Mouse (Mus musculus) gastrocnemius, postnatal 14 days (tissue): ENCODE measurements at regions not wholly inside any gene's neighbourhood (a gene's known extent, or its start where the extent isn't known, plus 50 kb on each side); places are given as distances from the start of the nearest gene placed in this dataset.

Source experiments
- DNase-seq: peaks from one replicate; pipeline ENCODE4 v3.0.0; 2021; ENCODE audit warnings: mixed read lengths
- intact Hi-C: fragments of 180-260 bp; cut with DNase I; formaldehyde crosslinking; loops from one replicate; pipeline ENCODE4 v1.15.1; 2025; ENCODE audit warnings: low total_unique reads

GRCm38 (mm10) chr2:21267149-21267761 is 61.7 kb downstream of the Thnsl1 start:
- no peak for DNase-seq
- intact Hi-C loops: loop anchor here (10.0 kb wide), 1 partner anchor 62 kb away; the partner anchor contains the start of genes Enkur and Thnsl1

DNA sequence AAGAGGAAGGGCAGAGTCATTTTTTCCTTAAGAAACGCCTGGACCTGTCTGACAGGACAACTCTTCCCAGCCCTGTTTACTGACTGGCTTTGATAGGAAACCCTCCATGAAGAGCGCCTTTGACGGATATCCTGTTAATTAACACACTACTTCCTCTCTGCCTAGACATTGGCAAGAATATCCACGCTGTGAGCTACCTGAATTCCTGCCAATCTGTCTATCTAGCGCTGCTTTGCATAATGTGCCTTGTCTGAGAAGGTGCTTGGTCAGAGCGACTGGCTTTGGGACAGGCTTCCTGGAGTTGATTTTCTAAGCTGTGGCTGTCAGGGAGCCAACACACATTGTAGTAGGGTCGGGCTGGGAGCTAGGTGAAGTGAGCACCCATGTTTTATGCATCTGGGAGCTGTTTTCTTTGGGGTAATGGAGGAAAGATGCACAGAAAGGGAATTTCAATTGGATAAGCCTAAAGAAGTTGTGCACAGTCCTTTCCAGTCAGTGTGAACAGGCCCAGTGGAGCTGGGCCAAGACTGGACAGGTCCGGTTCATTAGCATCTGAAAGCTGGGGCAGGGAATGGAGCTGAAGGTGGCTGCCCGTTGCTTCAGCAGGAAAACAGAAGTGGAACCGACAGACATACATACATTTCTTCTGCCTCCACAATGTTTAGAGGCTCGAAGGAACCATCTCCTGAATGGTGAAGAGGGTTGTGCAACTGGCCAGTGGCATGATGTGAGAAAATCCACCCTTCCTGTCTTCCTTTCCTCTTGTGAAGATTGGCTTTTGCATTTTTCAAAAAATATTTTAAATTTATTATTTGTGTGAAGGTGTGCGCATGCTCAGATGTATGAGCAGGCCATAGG is 64.7 kb downstream of the Thnsl1 start:
- no peak for DNase-seq
- intact Hi-C loops: loop anchor here (10.0 kb wide), 1 partner anchor 65 kb away; the partner anchor contains the start of genes Enkur and Thnsl1

DNA sequence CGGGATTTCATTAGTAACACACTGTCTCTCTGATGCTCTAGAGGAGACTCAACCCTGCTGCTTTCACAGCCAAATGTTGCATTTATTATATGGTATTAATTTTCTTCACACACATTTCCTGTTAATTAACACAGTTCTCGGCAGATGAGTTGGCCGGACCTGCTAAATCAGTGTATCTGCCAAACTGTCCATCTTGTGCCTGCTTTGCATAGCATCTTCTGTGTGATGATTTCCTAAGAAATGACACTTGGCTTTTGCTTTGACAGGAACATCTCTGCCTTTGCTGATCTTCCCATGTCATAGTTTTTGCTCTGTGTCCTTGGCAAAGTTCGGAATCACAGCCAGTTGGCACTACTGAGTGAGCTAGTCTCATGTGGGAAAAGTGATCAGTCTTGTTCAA is 67.9 kb downstream of the Thnsl1 start:
- intact Hi-C loops: no loop called here
- DNase-seq: no peak

GRCm38 (mm10) chr2:21275315-21275714 is 69.8 kb downstream of the Thnsl1 start:
- no peak for DNase-seq
- intact Hi-C loops: no loop called here

- intact Hi-C loops: loop anchor here (5.0 kb wide), 1 partner anchor 626 kb away; no protein-coding TSS in a partner anchor
- DNase-seq: peak; percentile 76
Observed at GRCm38 (mm10) chr2:21280794-21281420, 75.4 kb downstream of the Thnsl1 start.

DNA sequence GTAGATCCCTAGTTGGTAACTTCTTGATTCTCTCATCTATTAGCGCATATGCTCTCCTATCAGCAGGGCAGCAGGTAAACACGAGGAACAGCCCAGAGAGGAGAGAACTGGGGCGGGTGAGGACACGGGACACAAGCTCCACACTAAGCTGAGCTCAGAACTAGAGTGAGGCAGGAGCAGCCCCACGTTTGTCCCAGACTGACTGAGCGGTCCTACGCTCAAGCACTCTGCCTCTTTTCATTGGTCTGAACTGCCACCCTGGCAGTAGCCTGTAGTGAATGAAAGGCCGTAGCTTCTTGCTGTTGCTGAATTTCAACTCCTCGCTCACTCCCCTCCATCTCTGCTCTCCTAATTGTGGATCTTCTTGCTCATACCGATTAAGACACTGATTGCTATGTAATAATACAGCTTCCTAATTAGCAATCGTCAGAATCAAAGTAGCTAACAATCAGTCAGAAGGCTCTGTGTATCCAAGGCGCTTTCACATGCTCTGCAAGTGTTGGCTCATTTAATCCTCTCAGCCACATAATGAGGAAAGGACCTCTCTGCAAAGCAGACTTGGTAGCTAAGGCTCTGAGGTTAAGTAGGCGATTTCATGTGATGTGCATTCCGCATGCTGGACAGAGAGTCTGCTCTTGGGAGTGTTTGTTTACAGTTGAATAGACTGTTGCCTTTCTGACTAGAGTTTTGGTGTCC is 77.1 kb downstream of the Thnsl1 start:
- intact Hi-C loops: loop anchor here (5.0 kb wide), 1 partner anchor 625 kb away; no protein-coding TSS in a partner anchor

DNA sequence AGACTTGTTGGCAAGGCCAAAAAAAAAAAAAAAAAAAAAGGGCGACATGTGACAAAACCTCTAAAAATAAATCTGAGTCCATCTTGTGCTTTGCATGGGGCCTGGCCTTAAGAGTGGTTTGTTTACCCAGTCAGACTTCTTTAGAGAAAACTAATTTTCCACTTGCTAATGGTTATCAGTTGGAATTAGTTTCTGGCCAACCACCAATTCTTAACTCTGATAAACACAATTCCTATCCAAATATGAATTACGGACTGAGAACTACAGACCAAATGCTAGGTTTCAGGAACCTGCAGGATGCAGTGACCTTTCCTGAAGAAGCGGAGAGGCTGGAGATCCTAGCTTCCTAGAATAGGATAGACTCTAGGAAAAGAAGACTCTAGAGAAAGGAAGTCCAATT is 79.4 kb downstream of the Thnsl1 start:
- intact Hi-C loops: loop anchor here (5.0 kb wide), 1 partner anchor 622 kb away; no protein-coding TSS in a partner anchor
- DNase-seq: no peak

More for the DNA sequence above, 77.1 kb downstream of the Thnsl1 start:
- no peak for DNase-seq

DNA sequence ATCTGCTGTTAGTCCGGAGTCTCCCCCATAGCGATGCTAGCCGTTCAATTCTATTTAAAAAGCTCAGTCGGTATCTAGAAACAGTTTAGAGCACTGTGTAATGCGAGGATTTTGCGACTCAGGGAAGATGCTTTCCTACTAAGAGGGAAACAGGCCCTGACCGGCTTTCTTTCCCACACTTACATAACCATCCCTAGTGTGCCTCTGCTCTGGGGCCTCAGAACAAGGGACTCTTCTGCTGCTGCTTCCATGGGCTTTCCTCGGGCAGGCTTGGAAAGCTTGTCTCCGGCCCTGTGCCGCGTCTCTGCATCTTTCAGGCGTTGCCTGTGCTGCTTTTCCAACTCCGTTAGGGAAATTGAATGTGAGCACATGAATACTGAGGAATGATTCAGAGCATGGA is 79.6 kb upstream of the Gpr158 start:
- intact Hi-C loops: no loop called here
- DNase-seq: no peak

- no peak for DNase-seq
- intact Hi-C loops: no loop called here
Observed at GRCm38 (mm10) chr2:21292669-21293151, 74.6 kb upstream of the Gpr158 start.

DNA sequence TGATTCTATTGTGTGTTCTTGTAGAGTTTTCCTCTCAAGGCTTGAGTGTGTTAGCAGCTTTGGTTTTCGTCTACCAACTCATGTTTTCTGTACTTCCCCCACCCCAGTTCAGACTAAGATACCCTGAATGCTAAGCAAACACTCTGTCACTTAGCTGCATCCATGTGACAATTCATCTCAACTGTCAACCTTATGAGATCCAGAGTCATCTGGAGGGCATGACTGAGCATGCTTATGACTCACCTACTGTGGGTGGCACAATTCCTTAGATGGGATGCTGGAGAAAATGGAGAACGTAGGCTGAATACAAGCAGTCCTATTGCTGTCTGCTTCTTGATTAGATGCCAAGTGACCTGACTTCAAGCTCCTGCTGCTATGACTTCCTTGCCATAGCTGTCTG is 73.3 kb upstream of the Gpr158 start:
- DNase-seq: no peak
- intact Hi-C loops: no loop called here

DNA sequence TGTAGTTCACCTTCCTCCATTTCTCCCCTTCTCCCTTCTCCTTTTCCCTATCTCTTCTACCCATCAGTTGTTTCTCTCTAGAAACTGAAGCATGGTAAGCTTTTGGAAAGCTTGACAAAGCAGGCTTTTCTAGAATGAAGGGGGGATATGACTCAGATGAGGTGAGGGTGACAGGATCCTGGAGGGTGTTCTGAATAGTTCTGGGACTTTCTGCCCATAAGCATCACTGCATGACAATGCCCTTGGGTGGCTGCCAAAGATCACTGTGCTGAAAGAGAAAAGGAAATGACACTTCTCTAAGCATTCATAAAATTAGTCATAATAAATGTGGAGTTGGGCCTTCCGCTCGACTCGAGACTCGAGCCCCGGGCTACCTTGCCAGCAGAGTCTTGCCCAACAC is 67.7 kb upstream of the Gpr158 start:
- DNase-seq: no peak
- intact Hi-C loops: no loop called here
